Mouse (Mus musculus): Measurements from ENCODE around the gene Nebl.

DNA sequence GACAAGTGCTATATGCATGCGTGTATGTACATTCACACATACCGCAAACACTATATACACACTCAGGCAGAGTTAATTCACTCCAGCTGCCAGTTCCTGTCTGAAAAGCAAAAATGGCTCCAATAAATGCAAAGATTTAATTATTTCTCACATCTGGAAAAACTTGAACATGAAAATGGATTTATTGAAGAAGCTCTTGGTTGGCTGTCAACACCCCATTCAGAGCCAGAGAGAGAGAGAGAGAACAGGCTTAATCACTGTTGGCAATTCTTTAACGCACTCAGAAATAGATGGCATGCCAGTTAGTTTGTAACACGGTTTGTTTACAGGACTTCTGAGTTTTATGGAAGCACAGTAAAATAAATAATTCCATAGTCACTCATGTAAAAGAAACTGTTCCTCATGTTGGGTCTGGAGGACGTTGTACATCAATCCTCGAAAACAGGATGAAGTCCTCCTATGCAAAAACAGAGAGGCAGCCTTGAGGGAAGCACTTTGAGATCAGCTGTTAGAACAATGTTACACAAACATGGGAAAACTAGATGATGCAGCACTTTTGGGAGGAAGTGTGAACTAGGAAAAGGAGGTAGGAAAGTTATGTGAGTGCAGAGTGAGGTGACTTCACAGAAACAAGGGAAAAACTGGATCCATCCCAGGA is 265.6 kb downstream of the Nebl start:
- TF ChIP-seq USF2 (IDR thresholded peaks at IDR 0.05; ENCODE audit: borderline replicate concordance in 1 of 2, insufficient read depth in 1 of 2, low read depth in 1 of 2, low read length in 2 of 2) (no peak), ZC3H11A (IDR thresholded peaks at IDR 0.05; ENCODE audit: low read depth, low read length) (no peak), POLR2A (IDR thresholded peaks at IDR 0.05; ENCODE audit: control insufficient read depth in 1 of 2, insufficient read depth in 1 of 2, low read depth in 1 of 2, low read length in 2 of 2, poor library complexity in 1 of 2) (no peak), ETS1 (IDR thresholded peaks at IDR 0.05; ENCODE audit: low read depth, low read length) (no peak), TCF12 (IDR thresholded peaks at IDR 0.05; ENCODE audit: low read depth, low read length) (no peak), CTCF (IDR thresholded peaks at IDR 0.05 in 2 of 3, conservative IDR thresholded peaks at IDR 0.05 in 1 of 3; ENCODE audit: control insufficient read depth in 1 of 3, insufficient read depth in 1 of 3, low read depth in 2 of 3, low read length in 3 of 3, poor library complexity in 1 of 3, severe bottlenecking in 1 of 3) (no peak), CHD1 (IDR thresholded peaks at IDR 0.05; ENCODE audit: low read depth, low read length) (no peak), EP300 (IDR thresholded peaks at IDR 0.05; ENCODE audit: low read depth in 1 of 2, low read length in 2 of 2) (no peak)
